Mouse (Mus musculus) adrenal gland (tissue): ENCODE measurements around the gene Hmces.
"Not testable (repeated sequence)": the region's sequence is repeated elsewhere in the genome, so short reads cannot be mapped to it uniquely, and the experiment has no call there.

Source experiments
- intact Hi-C: fragments of 180-260 bp; cut with DNase I; formaldehyde crosslinking; loops from one replicate; pipeline ENCODE4 v1.15.1; 2025
- microRNA-seq, 2 experiments: library from miRNA; unstranded; fragments of <30 nt; microRNA quantifications; one replicate each; pipeline ENCODE4; 2019

The Hmces gene

DNA sequence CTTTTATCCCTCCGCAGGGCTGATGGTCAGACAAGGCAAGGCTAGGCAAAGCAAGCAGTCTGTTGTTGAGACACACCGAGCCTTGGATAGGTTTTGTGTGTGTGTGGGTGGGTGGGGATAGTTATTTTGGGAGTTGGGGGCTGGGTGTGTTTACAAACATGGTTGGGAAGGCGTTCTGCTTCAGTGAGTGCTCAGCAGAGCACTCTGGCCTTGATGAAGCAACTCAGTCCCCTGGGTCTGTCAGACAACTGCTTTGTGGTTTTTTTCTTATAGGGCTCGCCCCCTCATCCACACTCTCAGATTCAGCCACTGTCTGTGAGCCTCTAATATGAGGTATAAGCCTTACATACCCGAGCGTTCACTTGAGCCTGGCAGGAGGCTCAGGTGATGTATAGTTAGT lies 2.2 kb upstream of the Hmces start:
- intact Hi-C loops, result loop anchor here (10.0 kb wide), 2 partner anchors 193 to 593 kb away; no protein-coding TSS in a partner anchor

GRCm38 (mm10) chr6:87914326-87915102 lies 779 bp downstream of the Hmces start:
- intact Hi-C loops, result loop anchor here (10.0 kb wide), 2 partner anchors 190 to 590 kb away; no protein-coding TSS in a partner anchor

DNA sequence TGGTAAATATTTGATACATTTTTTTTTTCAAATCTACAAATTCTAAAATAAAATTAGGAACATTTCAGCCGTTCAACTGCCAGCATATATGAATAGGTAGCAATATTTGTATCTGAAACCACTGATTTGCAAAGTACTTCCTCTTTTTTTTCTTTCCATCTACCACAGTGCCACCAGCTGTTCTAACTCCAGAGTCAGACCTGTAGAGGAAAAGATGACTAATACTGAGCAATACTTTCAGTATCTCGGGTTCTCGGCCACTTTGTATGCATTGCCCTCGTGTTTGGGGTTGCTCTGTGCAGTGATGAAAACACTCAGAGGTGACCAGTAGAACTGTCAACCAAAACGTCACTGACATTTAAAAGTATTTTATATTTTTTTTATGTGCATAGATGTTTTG lies 2.2 kb downstream of the Hmces start:
- intact Hi-C loops, result loop anchor here (10.0 kb wide), 2 partner anchors 189 to 589 kb away; no protein-coding TSS in a partner anchor

DNA sequence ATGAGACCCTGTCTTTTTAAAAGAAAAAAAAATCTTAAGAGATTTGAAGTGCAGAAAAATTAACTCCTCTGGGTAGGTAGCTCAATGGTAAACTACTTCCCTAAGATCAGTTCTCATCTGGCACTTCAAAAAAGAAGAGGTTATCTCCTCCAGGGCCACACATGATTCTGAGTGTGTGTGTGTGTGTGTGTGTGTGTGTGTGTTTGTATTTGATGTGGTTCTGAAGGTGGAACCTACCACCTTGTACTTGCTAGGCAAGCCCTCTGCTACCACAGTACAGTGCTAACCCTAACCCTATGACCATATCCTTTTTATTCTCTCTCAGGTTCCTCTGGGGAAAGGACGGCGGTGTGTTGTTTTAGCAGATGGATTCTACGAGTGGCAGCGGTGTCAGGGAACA lies 7.5 kb downstream of the Hmces start:
- intact Hi-C loops, result no loop called here

DNA sequence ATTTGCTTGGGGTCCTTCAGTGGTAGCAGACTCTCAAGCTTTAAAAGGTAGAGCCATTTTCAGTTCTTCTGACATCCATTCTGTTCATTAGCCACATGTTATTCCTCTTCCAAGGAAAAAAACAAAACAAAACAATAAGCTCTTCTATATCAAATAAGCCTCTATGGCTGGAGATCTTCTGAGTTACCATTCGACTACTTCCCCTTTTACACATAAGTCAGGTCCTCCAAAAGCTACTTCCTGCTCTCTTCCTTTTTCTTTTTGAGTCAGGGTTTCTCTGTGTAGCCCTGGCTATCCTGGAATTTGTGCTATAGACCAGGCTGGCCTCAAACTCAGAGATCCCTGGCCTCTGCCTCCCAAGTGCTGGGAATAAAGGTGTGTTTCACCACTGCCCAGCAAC lies 9.9 kb downstream of the Hmces start:
- intact Hi-C loops, result no loop called here

DNA sequence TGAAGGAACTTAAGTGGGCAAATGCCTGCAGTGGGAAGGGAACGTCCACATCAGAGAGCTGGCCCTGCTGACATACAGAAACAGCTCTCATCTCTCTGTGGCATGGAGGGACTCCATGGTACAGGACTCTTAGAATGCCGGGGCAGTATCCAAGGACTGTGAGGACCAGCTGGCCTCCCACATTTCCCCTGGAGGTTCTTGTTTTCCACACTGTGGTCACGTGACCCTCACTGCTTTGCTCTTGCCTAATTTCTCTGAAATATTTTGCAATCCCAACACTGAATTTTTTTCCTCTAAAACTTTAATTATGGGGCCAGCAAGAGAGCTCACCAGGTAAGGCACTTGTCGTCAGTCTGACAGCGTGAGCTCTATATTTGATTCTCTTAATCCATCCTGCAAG lies 21.3 kb downstream of the Hmces start:
- intact Hi-C loops, result no loop called here

DNA sequence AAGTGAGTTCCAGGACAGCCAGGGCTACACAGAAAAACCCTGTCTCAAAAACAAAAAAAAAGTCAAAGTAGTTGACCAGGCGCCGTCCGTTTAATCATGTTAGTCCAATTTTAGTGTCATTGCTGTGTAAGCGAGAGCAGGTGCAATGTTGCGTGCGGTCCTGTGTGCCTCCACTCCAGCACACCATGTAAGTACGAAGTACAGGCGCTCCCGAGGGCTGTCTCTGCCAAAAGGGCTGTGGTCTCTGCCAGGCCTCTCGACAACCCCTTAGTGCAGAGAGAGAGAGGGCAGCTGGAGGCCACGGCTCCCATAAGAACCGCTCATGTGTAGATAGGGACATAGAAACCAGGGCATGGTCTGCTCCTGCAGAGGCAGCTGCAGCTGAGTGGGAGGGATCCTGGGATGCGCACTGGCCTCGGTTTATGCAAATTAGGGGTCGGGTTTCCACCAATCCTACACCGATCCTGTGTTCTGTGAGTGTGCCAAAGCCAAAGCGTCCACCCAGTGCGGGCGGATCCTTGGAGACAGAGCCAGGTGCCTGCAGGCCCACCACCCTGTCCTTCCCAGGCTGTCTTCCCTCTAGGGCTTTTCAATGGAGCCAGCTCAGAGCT lies 23.5 kb downstream of the Hmces start:
- intact Hi-C loops, result no loop called here

GRCm38 (mm10) chr6:87938941-87939340 lies 25.2 kb downstream of the Hmces start:
- intact Hi-C loops, result no loop called here

GRCm38 (mm10) chr6:87942179-87942578 lies 28.4 kb downstream of the Hmces start:
- intact Hi-C loops, result no loop called here

- intact Hi-C loops, result not testable (repeated sequence)
These were observed 48.7 kb downstream of the Hmces start for GRCm38 (mm10) chr6:87962457-87962856.

- intact Hi-C loops, result no loop called here
These were observed 56.3 kb downstream of the Hmces start for GRCm38 (mm10) chr6:87970041-87970440.

DNA sequence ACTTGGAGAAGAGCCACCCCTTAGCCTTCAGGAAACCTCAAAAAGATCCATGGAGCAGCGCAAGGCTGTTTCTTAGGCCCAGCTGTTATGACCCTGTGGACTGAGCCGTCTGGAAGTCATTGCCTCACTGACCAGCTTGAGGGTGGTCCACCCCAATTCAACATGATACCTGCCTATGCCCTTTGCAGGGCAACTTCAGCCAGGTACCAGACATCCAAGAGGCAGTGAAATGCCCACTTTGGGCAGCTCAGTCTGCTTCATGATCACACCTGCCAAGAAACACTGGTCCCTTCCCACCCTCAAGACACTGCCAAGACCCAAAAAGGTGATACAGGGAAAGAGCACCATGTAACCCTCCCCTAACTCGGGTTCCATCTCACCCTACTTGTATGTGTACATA lies 66.0 kb downstream of the Hmces start:
- intact Hi-C loops, result no loop called here

DNA sequence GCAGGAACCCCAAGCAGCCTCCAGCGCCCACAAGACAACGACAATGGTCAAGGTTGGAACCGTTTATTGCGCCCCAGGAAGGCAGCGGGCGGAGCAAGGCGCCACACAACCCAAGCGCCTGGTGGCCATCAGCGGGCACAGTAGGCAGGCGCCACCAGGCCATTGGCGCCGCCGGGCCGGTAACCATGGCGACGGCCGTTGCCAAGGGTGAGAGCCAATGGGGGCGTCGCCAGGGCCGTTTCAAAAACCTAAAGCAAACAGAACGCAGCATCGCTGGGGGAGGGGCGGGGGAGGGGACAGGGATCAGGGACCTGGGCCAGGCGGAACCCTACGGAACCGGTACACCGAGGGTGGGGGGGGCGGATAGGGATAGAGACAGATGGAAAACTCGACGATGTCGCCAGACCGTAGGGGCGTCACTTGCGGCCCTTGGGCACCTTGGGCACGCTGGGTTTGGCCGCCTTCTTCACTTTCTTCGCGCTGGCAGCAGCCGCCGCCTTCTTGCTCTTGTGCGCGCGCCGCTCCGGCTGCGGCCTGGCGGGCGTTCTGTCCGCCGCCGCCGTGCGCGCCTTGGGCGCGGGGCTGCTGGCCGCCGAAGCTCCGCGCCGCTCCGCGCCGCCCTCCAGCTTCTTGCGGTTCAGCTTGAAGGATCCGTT lies 66.8 kb downstream of the Hmces start:
- intact Hi-C loops, result no loop called here

DNA sequence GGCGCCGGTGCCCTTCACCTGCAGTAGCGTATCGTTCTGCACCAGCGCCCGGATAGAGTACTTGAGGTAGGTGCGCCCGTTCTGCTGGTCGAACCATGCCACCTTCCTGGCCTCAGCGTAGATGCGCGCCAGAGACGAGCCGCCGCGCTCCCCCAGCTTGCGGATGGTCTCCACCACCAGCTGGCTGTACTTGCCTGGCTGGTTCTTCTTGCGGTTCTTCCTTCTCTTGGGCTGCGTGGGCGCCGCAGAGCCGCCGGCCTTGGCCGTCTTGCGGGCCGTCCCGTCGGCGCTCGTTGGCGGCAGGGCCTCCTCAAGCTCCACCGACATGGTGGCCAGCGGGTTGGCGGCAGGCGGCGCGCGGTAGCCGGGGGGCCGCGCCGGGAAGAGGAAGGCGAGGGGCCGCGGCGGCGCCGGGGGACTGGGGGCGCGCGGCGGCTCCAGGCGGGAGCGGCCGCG lies 67.3 kb downstream of the Hmces start:
- intact Hi-C loops, result no loop called here

DNA sequence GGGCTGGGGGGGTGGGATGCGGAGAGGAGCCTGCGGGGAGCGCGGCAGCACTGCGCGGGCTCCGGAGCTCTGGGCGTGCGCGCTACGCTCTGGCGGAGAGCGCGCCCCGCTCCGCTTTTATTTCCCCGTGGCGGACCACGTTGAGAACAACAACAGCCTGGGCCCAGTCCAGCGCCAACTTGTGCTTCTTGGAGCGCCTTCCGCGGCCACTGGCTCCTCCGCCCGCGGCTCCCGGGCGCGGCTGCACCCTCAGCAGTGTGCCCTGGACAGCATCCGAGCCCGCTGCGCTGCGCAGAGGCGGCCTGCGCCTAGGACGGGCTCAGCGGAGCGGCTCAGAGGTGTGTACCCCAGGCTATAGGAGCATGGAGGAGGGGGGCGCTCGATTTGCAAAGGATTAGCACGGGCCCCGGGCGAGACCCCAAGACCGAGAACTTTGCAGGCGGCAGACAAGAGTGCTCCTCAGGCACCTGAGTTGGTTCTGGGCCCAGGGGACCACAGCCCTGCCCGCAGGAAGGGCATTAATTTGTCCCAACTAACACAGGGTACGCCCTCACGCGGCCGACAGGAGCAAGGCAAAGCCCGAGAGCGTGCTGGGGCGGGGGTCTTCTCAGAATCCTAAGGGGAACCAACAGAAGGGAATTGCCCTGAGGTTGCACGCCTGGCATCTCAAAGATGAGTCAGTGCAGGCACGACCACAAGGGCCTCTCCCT lies 68.0 kb downstream of the Hmces start, which contains the start of gene H1fx:
Gene H1fx, minus strand, starts transcription at position 91 of the 710 bp plus-strand sequence.
- intact Hi-C loops, result no loop called here

GRCm38 (mm10) chr6:87982506-87982905 lies 68.8 kb downstream of the Hmces start:
- intact Hi-C loops, result no loop called here

Small RNA genes lying within 50 kb of the gene (microRNA-seq; reads per million reads assigned to microRNA genes)
- gene Gm47286, result 0.12 to 0.23 reads per million in 2 experiments
